Mouse (Mus musculus): ENCODE measurements around the gene Slc43a2. TPM values are rescaled to one million over a fixed set of nuclear protein-coding genes. Genes with fewer than 3 reads are reported as not detected.

Gene Slc43a2
- polyA plus RNA-seq, 1 experiment from 2014 or later = 24.0 TPM

DNA sequence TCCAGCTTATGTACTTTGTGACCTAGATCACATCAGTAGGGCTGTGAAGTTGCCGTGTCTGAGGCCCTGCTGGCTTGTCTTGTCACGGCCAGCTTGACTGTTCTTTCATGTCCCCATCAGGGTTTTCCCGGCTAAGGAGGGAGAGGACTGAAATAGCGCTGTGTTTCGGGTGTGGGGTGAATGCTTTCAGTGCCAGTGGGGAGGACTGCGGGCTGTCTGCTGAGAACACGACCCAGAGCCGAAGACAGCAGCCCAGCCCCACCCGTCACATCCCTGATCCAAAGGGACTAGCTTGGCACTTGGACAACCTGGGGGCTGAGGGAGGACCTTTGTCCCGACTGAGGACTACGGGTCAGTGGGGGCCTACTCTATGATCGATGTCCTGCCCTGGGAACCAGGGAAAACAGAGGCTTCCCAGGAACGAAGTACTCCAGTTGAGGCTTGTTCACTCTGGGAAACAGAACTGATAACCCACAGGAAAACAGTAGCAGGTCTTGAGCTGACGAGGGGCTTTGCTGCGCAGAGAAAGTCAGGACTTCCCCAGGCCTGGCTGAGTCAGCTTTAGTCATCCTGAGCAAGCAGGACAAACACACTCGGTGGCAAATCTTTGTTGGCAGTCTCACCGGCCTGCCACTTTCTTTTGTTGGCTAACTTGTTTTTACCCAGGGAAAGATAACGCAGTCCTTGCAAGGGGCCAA lies 32.5 kb downstream of the Slc43a2 start:
- TF ChIP-seq EP300 (IDR thresholded peaks at IDR 0.05) (peak; percentile 24), CTCF (IDR thresholded peaks at IDR 0.05) (no peak)
- WGBS = 35% methylated on average over 18 of the region's 18 CpGs
- H3K9me3 ChIP-seq (ENCODE audit: low read length) = no peaks in the 10 kb centered on the region
- ATAC-seq = peak; percentile 51
- H3K9ac ChIP-seq (replicated peaks; ENCODE audit: low read depth) = no peak overlapping the region
- peak; percentile 85 for DNase-seq (ENCODE audit: low spot score)
- H3K27me3 ChIP-seq (replicated peaks; ENCODE audit: insufficient read depth, low read length) = no peaks in the 10 kb centered on the region
- 0 out of 2 replicates have a peak, but pooled peaks cover 8% of the 10 kb centered on the region for H3K36me3 ChIP-seq (ENCODE audit: insufficient read depth, low read length)
- H3K4me3 ChIP-seq (ENCODE audit: low read depth, low read length) = no peak overlapping the region
- H3K27ac ChIP-seq (ENCODE audit: low read length) = peak overlapping the region; percentile 77
- no peak overlapping the region for H3K4me2 ChIP-seq (replicated peaks; ENCODE audit: low read depth, low read length)
- peaks cover 24% of the 10 kb centered on the region for H3K4me1 ChIP-seq (ENCODE audit: insufficient read depth, low read depth, low read length)

DNA sequence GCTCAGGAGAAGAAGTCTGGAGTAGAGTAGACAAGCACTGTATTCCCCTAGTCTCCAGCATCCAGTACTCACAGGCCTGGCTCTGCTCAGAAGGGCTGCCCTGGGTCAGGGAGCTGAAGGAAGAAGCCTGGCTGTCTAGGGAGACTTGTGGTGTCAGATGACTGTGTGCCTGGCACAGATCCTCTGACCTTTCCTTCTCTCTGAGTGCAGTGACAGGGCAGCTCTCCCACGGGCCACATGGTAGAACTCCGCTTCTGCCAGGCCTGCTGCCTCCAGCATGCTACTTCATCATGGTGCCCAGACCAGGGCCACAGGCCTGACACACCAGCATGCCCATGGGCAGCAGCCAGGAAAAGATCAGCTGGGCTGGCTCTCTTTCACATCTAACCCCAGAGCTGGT lies 34.4 kb downstream of the Slc43a2 start:
- peak; percentile 42 for ATAC-seq
- no peak overlapping the region for H3K4me2 ChIP-seq (replicated peaks; ENCODE audit: low read depth, low read length)
- 33% methylated on average over 2 of the region's 2 CpGs for WGBS

DNA sequence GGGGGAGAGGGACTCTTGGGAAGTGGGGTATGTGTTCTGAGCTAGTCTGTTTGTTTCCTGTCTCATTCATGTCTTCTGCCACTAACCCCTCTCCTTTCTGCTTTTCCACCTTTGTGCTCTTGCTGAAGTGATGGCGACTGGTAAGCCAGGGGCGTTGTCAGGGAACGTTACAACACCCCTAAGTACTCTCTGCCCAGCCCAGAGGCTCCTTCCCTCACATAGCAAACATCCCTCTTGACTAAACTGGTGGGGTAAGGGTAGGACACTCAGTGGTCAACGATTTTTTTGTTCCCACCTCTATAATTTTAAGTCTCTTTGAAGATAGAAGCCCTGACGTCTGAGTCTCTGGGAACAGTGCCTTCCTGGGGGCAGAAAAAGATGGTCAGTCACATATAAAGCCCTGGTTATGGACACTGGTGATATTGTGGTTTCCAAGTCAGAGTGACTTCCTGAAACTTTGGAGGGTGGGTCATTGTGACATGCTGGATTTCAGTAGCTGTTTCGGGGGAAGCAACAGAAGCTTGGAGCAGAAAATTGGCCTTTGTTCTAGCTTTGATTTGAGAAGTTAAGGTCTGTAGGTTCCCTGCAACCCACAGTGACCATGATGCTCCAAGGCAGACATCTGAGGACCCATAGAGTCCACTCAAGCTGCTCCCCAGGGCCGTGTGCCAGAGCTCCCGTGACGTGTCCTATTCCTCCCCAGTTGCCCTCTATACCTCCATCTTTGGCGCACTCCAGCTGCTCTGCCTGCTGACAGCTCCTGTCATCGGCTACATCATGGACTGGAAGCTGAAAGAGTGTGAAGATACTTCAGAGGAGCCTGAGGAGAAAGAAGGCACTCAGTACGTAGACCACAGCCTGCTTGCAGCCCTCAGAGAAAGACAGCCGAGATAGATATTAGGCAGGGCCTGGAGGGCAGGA lies 35.0 kb downstream of the Slc43a2 start:
- peak overlapping the region; percentile 62 for H3K27ac ChIP-seq (ENCODE audit: low read length)
- ATAC-seq = peak; percentile 70

More for the DNA sequence above, 34.4 kb downstream of the Slc43a2 start:
- H3K4me1 ChIP-seq (ENCODE audit: insufficient read depth, low read depth, low read length) = peaks cover 24% of the 10 kb centered on the region
- 0 out of 2 replicates have a peak, but pooled peaks cover 8% of the 10 kb centered on the region for H3K36me3 ChIP-seq (ENCODE audit: insufficient read depth, low read length)
- H3K9ac ChIP-seq (replicated peaks; ENCODE audit: low read depth) = no peak overlapping the region
- TF ChIP-seq CTCF (IDR thresholded peaks at IDR 0.05) = no peak
- TF ChIP-seq EP300 (IDR thresholded peaks at IDR 0.05) = no peak
- H3K4me3 ChIP-seq (ENCODE audit: low read depth, low read length) = no peak overlapping the region
- DNase-seq (ENCODE audit: low spot score) = peak; percentile 64
- peak overlapping the region; percentile 62 for H3K27ac ChIP-seq (ENCODE audit: low read length)
- no peaks in the 10 kb centered on the region for H3K9me3 ChIP-seq (ENCODE audit: low read length)
- no peaks in the 10 kb centered on the region for H3K27me3 ChIP-seq (replicated peaks; ENCODE audit: insufficient read depth, low read length)

DNA sequence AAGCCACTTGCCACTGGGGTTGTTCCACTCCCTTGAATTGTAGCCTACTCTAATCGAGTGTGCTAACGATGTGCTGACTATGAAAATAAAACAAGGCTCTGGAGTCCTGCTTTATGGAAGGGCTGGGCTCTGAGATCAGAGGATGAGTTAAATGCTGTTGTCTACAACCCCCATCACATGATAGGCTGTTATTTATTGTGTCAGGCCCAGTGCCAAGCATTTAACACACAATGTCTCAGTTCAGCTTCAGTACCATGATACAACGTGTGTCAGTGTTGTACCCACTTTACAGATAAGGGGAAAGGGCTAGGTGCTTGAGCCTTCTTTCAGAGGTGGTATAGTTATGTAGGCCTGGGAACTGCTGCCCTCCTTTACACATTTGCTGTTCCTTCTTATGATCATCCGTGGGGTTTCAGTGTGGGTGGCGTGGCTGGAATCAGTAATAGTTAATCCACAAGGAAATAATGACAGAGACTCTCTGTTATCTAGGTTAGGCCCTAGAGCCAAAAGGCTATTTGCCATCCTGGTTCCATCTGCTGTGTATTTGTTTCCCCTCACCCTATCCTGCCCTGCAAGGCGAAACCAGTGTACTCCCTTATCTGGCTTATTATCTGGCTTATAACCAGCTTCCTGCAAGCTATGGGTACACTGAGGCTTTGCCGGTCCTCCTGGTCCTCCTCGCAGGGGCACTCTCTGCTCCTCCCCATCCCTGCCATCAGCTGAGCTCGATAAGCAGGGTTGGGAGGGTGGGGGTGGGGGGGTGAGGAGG lies 36.0 kb downstream of the Slc43a2 start:
- no peak overlapping the region for H3K4me3 ChIP-seq (ENCODE audit: low read depth, low read length)
- H3K4me2 ChIP-seq (replicated peaks; ENCODE audit: low read depth, low read length) = no peak overlapping the region
- no peak for ATAC-seq
- TF ChIP-seq EP300 (IDR thresholded peaks at IDR 0.05) = no peak
- TF ChIP-seq CTCF (IDR thresholded peaks at IDR 0.05) = no peak
- H3K27me3 ChIP-seq (replicated peaks; ENCODE audit: insufficient read depth, low read length) = no peaks in the 10 kb centered on the region
- no peaks in the 10 kb centered on the region for H3K9me3 ChIP-seq (ENCODE audit: low read length)
- peak overlapping the region; percentile 62; the same call in 1 of the 2 replicates for H3K27ac ChIP-seq (ENCODE audit: low read length)
- 41% methylated on average over 9 of the region's 9 CpGs for WGBS
- H3K36me3 ChIP-seq (ENCODE audit: insufficient read depth, low read length) = 0 out of 2 replicates have a peak, but pooled peaks cover 8% of the 10 kb centered on the region
- H3K4me1 ChIP-seq (ENCODE audit: insufficient read depth, low read depth, low read length) = peaks cover 34% of the 10 kb centered on the region
- DNase-seq (ENCODE audit: low spot score) = no peak
- H3K9ac ChIP-seq (replicated peaks; ENCODE audit: low read depth) = no peak overlapping the region

More for the DNA sequence above, 35.0 kb downstream of the Slc43a2 start:
- TF ChIP-seq EP300 (IDR thresholded peaks at IDR 0.05) (peak; percentile 74), CTCF (IDR thresholded peaks at IDR 0.05) (no peak)
- 60% methylated on average over 13 of the region's 13 CpGs for WGBS
- Histone ChIP-seq H3K36me3 (ENCODE audit: insufficient read depth, low read length) (0 out of 2 replicates have a peak, but pooled peaks cover 8% of the 10 kb centered on the region), H3K9ac (replicated peaks; ENCODE audit: low read depth) (no peak overlapping the region), H3K9me3 (ENCODE audit: low read length) (no peaks in the 10 kb centered on the region), H3K4me3 (ENCODE audit: low read depth, low read length) (no peak overlapping the region), H3K27me3 (replicated peaks; ENCODE audit: insufficient read depth, low read length) (no peaks in the 10 kb centered on the region), H3K4me1 (ENCODE audit: insufficient read depth, low read depth, low read length) (peaks cover 27% of the 10 kb centered on the region), H3K4me2 (replicated peaks; ENCODE audit: low read depth, low read length) (no peak overlapping the region)
- peak; percentile 76 for DNase-seq (ENCODE audit: low spot score)

DNA sequence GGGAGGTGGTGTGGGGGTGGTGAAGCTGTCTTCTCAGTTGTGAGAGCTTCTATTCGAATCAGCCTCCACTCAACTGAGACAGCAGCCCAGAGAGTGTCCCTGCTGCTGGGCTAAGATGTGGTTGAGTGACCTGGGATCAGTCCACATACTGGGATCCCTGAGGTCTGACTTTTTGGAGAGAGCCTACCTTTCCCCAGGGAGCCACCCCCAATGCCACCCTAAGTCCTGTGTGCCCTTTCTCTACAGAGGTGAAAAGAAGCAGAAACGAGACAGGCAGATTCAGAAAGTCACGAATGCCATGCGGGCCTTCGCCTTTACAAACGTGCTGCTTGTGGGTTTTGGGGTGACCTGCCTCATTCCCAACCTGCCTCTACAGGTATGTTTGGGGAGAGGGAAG lies 36.6 kb downstream of the Slc43a2 start:
- TF ChIP-seq EP300 (IDR thresholded peaks at IDR 0.05) (no peak), CTCF (IDR thresholded peaks at IDR 0.05) (no peak)
- Histone ChIP-seq H3K4me2 (replicated peaks; ENCODE audit: low read depth, low read length) (no peak overlapping the region), H3K9me3 (ENCODE audit: low read length) (no peaks in the 10 kb centered on the region), H3K9ac (replicated peaks; ENCODE audit: low read depth) (no peak overlapping the region), H3K4me3 (ENCODE audit: low read depth, low read length) (no peak overlapping the region), H3K36me3 (ENCODE audit: insufficient read depth, low read length) (0 out of 2 replicates have a peak, but pooled peaks cover 8% of the 10 kb centered on the region), H3K4me1 (ENCODE audit: insufficient read depth, low read depth, low read length) (peaks cover 39% of the 10 kb centered on the region), H3K27ac (ENCODE audit: low read length) (no peak overlapping the region), H3K27me3 (replicated peaks; ENCODE audit: insufficient read depth, low read length) (no peaks in the 10 kb centered on the region)
- ATAC-seq = no peak
- 81% methylated on average over 6 of the region's 6 CpGs for WGBS
- no peak for DNase-seq (ENCODE audit: low spot score)

Data from lung, postnatal 0 days (tissue).